Mouse (Mus musculus) myocyte (in vitro differentiated cells): ENCODE data around the gene Cdk5rap2.

Source experiments
- POLR2A ChIP-seq: IDR thresholded peaks from one replicate; pipeline ENCODE4 v1.6.1; 2011; ENCODE audit warnings: low read depth, mild to moderate bottlenecking, control low read depth, moderate library complexity; ENCODE audit not compliant: insufficient read length
- POLR2AphosphoS2 ChIP-seq: IDR thresholded peaks from one replicate; pipeline ENCODE4 v1.6.1; 2011; ENCODE audit warnings: low read depth, control low read depth; ENCODE audit not compliant: insufficient read length
- REST ChIP-seq: IDR thresholded peaks from one replicate; pipeline ENCODE4 v1.6.1; 2011; ENCODE audit warnings: mild to moderate bottlenecking, control low read depth, moderate library complexity; ENCODE audit not compliant: insufficient read depth, insufficient read length
- USF1 ChIP-seq: IDR thresholded peaks from one replicate; pipeline ENCODE4 v1.6.1; 2011; ENCODE audit warnings: low read depth, mild to moderate bottlenecking, control low read depth, moderate library complexity

DNA sequence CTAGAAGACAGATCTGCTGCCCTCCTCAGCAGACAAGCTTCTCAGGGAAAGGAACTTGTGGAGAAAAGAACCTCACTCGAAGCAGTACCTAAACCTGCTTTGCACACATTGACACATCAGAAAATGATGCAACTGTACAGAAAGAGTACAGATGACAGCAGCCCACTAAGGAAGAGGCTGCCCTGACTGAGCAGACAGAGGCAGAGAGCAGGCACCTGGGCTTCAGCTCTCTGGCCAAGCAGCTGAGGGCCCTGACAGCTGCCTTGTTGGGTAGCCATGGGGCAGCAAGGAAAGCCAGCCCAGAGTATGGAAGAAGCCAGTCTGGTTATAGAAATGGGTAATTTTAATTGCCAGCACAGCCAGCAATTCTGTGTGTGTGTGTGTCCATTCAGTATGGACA, 188.9 kb downstream of the Cdk5rap2 start:
- TF ChIP-seq USF1 = no peak
- no peak for TF ChIP-seq REST
- no peak for TF ChIP-seq POLR2A
- no peak for TF ChIP-seq POLR2AphosphoS2
